Mouse (Mus musculus): ENCODE results near the gene Neo1. TPM values are rescaled to one million over a fixed set of nuclear protein-coding genes. Genes with fewer than 3 reads are reported as not detected.
"Not testable (repeated sequence)": the region's sequence is repeated elsewhere in the genome, so short reads cannot be mapped to it uniquely, and the experiment has no call there.

Neo1 gene
- total RNA-seq, 2 experiments from 2014 or later = 286 to 290 TPM

DNA sequence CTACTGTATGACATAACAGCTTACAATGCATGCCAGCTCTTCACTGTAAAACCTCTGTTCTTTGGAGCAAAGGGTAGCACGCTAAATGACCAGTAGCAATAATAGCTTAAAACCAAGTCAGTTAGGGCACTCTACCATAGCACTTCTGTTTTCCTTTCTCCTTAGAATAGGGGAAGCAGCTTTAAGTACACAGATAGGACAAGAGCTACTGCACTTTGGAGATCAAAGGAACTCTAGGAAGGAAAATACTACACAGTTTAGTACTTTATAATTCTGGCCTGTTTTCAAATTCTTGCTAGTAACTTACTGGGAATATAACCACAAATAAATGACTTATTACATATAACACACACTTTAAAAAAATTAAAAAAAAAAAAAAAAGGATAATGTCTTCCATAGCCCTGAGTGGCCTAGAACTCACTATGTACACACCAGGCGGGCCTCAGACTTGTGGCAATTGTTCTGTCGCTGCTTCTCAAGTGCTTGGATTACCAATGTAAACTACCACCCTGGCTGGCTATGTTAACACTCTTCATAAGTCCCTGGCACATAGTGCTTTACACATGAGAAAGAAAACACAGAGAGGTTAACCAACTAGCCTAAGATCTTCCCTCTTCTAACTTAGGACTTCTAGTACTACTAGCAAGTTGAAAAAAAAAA lies 20.1 kb downstream of the Neo1 start:
- no peak for DNase-seq
- intact Hi-C loops (cut with DNase I) = no loop called here

DNA sequence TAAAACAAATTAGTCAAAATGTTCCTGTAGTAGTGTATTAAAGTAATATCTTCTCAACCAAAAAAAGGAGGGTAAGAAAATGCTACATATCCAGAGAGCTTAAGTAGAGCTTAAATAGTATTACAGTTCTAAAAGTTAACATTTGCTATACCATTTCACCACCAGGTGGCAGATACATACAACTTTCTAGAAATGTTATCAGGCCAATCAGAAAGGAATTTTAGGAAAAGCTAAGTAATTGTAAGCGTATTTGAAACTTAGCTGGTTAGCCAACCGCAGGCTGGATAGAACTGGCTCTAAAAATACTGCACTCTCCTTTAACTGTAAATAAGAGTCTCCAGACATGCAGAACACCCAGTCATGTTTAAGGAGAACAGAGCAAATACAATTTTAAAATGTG lies 22.9 kb downstream of the Neo1 start:
- intact Hi-C loops (cut with DNase I) = loop anchor here (2.0 kb wide), 1 partner anchor 269 kb away; no protein-coding TSS in a partner anchor
- DNase-seq = no peak

DNA sequence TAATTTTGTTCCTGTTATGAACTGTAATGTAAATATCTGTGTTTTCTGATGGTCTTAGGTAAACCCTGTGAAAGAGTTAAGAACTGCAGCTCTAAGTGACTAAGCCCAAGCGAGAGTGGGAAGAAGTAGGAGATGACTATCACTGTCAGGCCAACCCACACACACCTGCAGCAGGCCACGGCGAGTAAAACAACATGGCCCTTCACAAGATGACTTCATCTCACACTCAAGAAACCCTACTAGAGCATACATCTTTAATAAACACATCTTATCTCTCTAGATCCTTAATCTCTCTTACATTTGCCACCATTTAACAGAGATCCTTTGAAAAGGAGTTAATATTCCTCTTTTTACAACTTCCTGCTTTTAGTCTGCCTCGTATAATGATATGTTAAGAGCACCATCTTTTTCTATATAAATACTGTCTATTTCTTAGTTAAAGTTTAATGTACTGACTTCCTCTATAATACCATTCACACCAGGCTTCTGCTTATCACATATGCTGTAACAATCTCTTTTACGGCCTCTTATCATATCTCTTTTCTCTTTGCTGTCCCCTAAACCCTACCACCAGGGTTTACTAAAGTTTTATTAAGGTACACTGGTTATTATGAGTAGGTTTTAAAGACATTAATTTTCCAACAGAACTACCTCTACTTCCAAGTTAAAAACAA lies 46.8 kb downstream of the Neo1 start:
- intact Hi-C loops (cut with DNase I) = no loop called here
- DNase-seq = no peak

DNA sequence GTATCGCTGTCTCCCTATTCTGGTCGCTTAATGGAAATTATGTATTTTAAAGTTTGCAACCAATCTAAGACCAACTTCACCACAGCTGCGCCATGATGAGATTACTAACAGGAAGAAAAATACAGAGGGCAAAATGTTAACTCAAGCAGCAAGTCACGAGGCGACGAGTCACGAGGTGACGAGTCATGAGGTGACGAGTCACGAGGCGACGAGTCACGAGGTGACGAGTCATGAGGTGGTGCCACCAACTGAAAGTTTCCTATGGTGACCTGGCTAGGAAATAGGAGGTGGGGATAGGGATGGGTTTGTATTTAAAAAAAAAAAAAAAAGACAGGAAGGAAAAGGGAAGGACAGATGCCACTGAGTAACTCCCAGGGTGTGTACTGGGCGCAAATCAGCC lies 57.2 kb downstream of the Neo1 start:
- no peak for DNase-seq
- intact Hi-C loops (cut with DNase I) = no loop called here

DNA sequence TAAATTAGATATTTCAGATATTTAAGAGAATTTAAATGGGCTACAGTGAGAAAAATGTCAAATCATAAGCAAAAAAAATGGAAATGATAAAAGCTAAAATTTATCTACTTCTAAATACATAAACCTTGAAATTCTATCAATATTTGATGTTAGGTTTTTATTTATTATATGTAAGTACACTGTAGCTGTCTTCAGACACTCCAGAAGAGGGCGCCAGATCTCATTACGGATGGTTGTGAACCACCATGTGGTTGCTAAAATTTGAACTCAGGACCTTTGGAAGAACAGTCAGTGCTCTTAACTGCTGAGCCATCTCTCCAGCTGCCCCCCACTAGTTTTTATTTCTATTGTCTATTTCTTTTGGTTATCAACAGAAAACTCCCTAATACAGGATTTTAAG lies 65.1 kb downstream of the Neo1 start:
- DNase-seq; intact Hi-C loops (cut with DNase I): not testable (repeated sequence)

DNA sequence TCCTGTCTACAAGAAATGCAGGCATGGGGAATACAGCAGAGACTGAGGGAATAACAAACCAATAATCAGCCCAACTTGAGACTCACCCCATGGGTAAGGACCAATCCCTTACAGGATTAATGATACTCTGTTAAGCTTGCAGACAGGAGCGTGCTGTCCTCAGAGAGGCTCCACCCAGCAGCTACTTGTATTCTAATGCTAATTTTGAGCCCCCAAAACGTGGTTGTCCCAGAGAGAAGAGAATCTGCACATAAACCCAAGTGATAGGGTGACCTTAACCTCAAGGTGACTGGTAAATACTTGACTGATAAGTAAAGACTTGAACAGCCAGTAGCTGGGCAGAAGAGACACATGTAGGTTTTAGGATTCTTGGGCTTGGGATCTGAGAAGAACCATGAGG lies 68.9 kb downstream of the Neo1 start:
- DNase-seq = no peak
- intact Hi-C loops (cut with DNase I) = no loop called here

DNA sequence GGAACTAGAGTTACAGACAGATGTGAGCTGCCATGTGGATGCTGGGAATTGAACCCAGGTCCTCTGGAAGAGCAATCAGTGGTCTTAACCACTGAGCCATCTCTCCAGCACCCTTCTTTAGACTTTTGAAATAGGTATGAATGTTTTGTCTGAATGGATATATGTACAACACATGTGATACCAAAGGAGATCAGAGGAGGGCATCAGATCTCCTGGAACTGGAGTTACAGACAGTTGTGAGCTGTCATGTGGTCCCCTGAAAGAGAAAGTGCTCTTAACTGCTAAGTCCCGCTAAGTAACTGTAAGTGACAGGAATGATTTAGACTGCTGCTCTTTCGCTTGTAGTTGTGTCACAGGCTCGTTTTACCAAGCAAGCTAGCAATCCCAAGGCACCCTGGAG lies 80.7 kb downstream of the Neo1 start:
- intact Hi-C loops (cut with DNase I) = no loop called here
- no peak for DNase-seq

DNA sequence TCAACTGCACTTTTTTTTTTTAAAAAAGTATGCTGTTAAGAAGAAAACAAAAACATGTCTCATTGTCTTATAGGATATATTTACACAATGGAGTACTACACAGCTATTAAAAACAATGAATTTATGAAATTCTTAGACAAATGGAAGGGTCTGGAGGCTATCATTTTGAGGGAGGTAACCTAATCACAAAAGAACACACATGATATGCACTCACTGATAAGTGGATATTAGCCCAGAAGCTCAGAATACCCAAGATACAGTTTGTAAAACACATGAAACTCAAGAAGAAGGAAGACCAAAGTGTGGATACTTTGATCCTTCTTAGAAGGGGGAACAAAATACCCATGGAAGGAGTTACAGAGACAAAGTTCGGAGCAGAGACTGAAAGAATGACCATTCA lies 90.3 kb downstream of the Neo1 start:
- intact Hi-C loops (cut with DNase I); DNase-seq: not testable (repeated sequence)

DNA sequence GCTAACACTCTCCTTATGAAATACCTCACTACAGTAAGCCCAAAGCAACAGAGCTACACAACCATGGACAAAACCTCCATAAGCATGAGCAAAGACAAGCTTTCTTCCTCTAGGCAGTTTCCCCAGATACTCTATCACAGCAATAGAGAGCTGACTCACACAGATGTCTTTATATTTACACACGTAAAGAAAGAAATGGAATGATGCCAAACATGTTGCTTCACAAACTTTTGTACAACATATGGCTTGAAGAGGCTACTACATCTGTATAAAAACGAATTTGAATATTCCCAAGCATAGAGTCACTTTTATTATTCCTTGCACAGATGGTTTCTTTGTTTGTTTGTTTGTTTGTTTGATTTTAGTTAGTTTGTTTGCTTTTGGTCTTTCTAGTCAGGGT lies 101.5 kb downstream of the Neo1 start:
- intact Hi-C loops (cut with DNase I) = no loop called here
- no peak for DNase-seq

DNA sequence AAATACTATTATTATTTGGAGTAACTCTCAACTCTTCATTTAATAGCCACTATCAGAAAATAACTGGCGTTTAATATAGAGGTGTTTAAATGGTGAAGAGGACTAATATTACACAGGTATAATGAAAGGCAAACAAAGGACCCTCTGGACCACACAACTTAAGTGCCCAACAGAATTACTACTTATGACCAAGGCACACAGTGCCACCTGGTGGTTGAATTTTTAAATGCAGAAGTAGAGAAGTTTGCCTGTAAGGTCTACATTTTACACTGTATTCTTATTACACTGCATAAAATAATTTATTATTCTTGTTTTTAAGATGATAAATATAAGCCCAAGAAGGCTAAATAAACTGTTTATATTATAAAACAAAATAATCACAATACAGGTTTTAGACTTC lies 108.1 kb downstream of the Neo1 start:
- intact Hi-C loops (cut with DNase I) = no loop called here
- peak; percentile 15 for DNase-seq

DNA sequence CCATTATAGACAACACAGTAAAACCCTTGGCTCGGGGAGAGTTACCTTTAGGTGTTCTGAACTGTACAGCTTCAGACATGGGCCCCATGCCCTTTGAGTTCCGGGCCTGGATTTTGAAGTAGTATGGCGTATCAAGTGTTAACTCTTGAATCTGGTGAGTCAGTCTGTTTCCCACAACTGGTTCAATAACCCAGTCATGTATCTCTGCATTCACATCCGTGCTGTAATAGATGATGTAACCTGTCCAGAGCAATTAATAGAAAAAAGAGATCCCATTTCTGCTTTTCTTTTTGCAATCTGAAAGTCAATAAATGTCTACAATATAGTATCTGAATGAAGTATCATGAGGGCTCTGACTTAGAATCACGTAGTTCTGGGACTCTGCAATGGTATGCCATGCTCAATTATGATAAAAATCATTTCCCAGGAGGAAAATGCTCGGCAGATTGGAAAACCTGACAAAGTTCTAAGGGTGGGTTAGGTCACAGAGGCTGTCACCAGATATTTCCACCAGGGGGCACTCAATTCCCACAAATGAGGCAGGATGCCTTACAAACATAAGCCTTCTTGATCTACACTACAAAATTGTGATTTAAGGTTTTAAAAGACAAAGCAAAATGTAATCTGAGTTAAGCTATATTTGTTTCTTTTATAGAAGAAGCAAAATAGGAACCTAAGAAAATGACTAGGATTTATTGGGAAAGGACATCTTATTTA lies 133.2 kb downstream of the Neo1 start:
- intact Hi-C loops (cut with DNase I) = no loop called here
- DNase-seq = peak; percentile 41

DNA sequence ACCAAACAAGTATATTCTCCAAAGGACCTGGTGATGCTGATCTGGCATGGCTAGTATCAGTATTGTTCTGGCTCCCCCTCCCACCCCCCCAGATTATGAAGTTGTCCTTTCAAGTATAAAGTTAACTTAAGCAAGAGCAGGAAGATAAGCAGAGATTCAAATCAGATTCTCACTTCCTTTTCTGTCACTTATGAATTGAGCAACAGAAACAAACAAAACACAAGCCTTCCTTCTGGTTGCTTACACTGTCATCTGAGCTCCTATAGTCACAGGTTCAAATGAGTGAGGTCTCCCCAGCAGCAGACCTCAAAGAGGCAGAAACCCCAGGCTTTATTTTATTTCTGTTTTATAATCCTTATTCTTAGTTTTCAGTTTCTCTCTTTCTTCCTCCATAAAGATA lies 136.6 kb downstream of the Neo1 start:
- DNase-seq = no peak
- intact Hi-C loops (cut with DNase I) = no loop called here

DNA sequence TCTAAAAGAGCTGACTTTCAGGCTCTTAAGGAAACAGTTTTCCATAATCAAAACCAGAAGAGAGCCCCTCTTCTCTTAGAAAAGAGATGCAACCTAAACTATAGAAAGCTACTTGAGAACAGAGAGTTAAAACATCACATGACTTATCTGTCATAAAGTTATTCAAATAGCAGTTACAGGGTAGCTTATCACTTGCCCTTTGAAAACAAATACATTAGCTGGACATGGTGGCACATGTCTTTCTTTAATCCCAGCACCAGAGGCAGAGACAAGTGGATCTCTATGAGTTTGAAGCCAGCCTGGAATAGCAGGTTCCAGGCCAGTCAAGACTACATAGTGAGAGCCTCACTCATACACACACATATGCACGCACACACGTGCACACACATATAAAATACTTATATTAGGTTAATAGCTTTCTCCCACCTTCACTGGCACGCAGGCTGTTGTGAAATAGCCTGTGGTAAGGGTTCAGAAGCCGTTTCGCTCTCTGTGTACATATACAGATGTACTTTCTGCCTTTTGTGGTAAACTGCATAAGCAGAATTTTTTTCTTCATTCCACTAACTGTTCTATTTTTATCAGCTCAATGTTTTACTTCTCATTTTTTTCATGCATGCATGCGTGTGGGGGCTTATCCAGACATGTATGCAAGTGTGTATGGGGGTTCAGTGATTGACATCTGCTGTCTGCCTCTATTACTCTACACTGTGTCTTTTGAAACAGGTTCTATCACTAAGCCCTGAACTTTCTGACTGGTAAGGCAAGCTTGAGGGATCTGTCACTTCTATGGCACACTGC lies 144.2 kb downstream of the Neo1 start:
- intact Hi-C loops (cut with DNase I) = no loop called here
- no peak for DNase-seq

DNA sequence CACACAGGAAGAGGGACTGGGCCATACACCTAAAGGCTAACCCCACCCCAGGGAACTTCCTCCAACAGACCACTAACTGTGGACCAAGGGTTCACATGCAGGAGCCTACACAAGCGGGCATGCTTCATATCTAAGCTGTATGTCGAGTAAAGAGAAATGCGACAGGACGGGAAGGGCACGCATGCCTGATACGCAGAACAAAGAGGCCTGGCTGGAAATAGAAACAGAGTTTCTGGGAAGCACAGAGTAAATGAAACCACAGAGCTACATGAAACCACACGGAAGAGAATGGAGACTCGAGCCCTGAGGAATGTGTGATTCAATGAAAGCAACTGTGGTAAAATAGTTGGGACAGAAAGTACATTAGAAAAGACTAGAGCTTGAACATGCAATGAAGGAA lies 145.3 kb downstream of the Neo1 start:
- DNase-seq = no peak
- intact Hi-C loops (cut with DNase I) = no loop called here

DNA sequence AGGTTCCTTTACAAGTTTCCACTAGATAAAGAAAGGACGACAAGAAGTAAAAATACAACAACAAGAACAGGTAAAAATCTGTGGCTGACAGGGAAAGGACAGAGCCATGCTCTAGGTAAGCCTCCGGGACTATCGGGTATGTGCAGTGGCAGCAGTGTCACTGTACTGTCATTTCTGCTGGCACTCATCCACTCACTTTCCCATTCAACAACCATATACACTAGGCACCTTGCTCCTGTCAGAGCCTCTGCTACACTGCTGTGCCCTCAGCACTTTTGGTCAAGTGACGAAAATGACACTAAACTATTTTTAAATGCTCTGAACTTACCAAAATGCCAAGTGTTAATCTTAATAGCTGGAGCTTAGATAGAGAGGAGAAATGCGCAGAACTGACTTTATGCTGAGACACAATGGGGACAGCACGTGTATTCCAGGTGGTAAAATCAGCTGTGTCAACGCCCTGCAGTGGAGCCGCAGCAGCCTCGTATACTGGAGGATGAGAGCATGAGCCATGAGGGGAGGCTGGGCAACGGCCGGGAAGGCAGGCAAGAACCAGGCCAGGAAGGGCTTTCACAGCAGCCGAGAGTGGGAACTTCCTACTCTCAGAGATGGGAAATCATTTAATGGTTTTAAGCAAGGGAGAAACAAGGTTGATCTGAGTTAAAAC lies 146.3 kb downstream of the Neo1 start:
- no peak for DNase-seq
- intact Hi-C loops (cut with DNase I) = no loop called here

DNA sequence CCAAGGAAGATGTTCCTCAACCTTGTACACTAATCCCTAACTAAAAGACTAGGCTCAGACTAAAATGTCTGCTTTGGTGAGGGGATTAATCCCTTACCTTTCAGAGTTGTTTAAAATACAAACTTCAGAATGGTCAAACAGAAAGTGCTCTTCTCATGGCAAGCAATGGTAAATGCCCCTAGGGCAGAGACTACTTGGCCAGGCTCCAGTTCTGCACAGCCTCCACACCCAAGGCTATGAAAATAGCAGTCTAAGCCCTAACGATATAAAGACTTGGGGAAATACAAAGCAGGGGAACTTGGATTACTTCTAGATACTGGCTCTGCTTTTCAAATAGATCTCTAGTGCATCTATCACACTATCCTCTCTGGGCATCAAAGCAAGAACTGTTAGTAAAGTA lies 153.6 kb downstream of the Neo1 start:
- intact Hi-C loops (cut with DNase I) = no loop called here

DNA sequence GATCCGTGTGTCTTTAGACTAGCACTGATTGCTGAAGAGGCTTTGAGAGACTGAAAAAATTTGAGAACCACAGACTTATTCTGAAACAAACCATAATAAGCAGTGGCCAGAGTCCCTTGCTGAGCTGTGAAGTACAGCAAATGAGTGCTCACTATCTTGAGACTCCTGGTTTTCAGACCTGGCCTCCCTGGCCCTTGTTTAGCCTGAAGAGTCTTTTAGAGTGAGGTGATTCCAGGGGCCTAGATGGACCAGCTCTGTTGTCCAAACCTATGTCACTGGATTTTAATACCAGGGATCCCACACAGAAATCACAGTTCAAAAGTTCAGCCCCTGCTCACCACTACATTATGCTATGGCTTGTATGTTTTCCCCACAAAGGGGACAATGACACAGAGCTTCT lies 156.4 kb downstream of the Neo1 start:
- DNase-seq = no peak
- intact Hi-C loops (cut with DNase I) = loop anchor here (10.0 kb wide), 1 partner anchor 335 kb away; no protein-coding TSS in a partner anchor

More for the DNA sequence above, 153.6 kb downstream of the Neo1 start:
- no peak for DNase-seq

DNA sequence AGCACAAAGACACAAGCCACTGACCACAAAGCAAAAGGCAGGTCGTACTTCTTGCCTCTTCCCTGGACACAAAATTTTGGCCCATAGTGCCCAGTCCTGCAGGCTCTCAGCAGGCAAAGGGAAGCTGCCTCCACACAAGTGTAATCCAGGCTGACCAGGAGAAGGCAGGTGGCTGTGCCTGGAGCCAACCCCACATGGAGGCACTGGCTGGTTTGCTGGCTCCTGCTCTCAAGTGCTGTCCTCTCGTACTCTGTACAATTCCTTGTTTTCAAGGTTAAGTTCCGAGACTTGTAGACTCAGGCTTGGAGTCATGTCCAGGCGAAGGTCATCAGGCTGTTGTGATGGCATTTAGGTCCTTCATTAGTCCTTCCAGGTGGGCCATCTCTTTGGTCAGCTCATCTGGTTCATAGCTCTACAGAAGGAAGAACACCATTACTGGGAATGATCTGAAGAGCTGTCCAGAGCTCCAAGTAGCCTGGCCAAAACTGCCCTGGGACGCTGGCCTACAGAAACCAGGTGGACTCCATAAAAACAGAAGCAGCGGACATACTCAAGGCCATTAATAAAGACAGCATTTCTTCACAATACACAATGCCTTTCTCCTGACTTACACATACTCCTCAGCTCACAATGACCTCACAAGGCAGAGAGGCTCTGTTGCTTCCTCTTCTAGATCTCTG lies 159.2 kb downstream of the Neo1 start:
- intact Hi-C loops (cut with DNase I) = loop anchor here (10.0 kb wide), 1 partner anchor 332 kb away; no protein-coding TSS in a partner anchor
- no peak for DNase-seq

DNA sequence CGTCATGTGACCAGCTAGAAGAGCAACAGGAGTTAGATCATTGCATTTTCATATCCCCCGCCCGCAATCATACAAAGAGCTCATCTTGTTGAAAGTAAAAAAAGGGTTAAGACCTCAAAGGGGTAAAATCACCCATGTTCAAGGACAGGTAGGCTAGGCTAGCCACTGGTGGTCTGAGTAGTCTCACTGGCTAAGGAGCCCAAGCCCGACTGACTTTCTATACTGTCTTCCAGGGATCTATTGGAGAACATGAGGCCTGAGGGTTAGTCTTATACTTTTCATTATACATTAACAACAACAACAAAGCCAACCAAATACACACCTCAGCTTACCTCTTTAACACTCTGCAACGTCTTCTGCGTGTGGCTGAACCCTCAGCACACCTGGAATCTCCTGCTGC lies 160.8 kb downstream of the Neo1 start:
- intact Hi-C loops (cut with DNase I) = loop anchor here (10.0 kb wide), 1 partner anchor 331 kb away; no protein-coding TSS in a partner anchor
- DNase-seq = no peak

DNA sequence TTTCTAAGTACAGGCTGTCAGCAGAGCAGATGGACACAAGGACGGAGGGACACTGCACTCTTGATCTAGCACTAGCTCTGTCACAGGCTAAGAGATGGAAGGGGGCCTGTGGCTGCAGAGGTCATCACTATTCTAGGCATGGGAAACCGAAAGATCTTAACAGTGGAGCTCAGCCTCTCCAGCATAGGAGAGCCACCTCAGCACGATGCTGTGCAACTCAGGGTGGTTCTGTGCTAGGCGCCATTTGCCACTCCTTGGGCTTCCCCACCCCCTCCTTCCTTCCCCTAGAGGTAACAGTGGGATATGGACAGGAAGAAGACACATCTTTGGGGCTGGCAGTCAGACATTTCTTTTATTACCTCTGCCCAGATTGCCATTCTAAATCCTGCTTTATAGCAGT lies 161.9 kb downstream of the Neo1 start:
- intact Hi-C loops (cut with DNase I) = loop anchor here (10.0 kb wide), 1 partner anchor 330 kb away; no protein-coding TSS in a partner anchor
- DNase-seq = no peak

All from left cerebral cortex, postnatal 4 days (tissue).